Mouse (Mus musculus) ES-Bruce4 (cell line): ENCODE data around the gene Pitpnc1.

ENCODE experiments used
- CTCF ChIP-seq: IDR thresholded peaks from one replicate; pipeline ENCODE4 v1.8.1; 2011; ENCODE audit warnings: low read depth, low read length
- POLR2A ChIP-seq: IDR thresholded peaks from one replicate; pipeline ENCODE4 v1.8.1; 2011; ENCODE audit warnings: low read length; ENCODE audit not compliant: insufficient read depth

GRCm38 (mm10) chr11:107415901-107416560, 54.5 kb downstream of the Pitpnc1 start:
- TF ChIP-seq CTCF: no peak
- TF ChIP-seq POLR2A: no peak
